Mouse (Mus musculus): Measurements from ENCODE around the gene Scrn2. TPM values are rescaled to one million over a fixed set of nuclear protein-coding genes. Genes with fewer than 3 reads are reported as not detected.

The Scrn2 gene
- total and polyA plus RNA-seq, 3 experiments: 14.8 to 26.7 TPM; not detected in 1

DNA sequence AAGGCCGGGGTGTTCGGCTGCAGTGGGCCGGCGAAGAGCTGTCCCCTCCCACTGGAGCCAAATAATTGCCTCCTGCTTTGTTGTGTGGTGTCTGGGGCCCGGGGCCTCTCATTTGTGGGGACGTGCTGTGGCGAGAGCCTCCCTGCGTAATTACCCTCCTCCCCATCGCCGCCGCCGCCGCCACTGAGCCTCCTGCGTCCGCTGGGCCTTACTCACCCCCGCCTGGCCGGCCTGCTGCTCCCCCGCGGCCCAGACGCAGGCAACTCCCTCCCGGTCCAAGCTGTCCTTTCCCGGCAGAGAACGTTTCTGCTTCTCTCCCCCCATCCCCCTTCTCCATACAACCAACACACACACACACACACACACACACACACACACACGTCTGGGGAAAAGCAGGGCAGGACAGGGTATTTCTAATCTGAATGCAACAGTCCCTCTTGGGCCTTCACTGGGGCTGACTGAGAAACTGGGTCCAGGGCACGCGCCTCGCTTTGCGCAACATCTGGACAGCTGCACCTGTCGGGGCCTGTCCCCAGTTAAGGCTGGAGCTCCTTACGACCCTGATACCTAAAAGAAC is 32.3 kb upstream of the Scrn2 start:
- no peak for DNase-seq (ENCODE audit: low read depth, low spot score)
- H3K27ac ChIP-seq (ENCODE audit: control insufficient read depth, low read depth, low read length): no peak overlapping the region
- H3K9ac ChIP-seq (ENCODE audit: control insufficient read depth, low read depth, low read length, poor library complexity, severe bottlenecking): no peak overlapping the region
- peaks cover 0 to 10% of the 10 kb centered on the region in 2 experiments; a peak in 2 of 4 replicates for H3K36me3 ChIP-seq (ENCODE audit: control insufficient read depth in 1 of 2, insufficient read depth in 2 of 2, low read length in 2 of 2)
- no peaks in the 10 kb centered on the region for H3K79me2 ChIP-seq (ENCODE audit: control insufficient read depth, insufficient read depth, low read length, poor library complexity)
- no peaks in the 10 kb centered on the region for H3K9me3 ChIP-seq (replicated peaks; ENCODE audit: insufficient read depth, low read length)
- H3K27me3 ChIP-seq (ENCODE audit: control insufficient read depth in 1 of 2, insufficient read depth in 2 of 2, low read length in 2 of 2): peaks cover 2 to 21% of the 10 kb centered on the region in 2 experiments
- peaks cover 0 to 16% of the 10 kb centered on the region in 2 experiments for H3K4me1 ChIP-seq (ENCODE audit: control insufficient read depth in 1 of 2, insufficient read depth in 2 of 2, low read length in 2 of 2)
- no peak overlapping the region for H3K4me3 ChIP-seq (ENCODE audit: control insufficient read depth in 1 of 2, insufficient read depth in 1 of 2, low read depth in 2 of 2, low read length in 2 of 2)
- no peak for TF ChIP-seq MAX (IDR thresholded peaks at IDR 0.05; ENCODE audit: low read length)
- TF ChIP-seq KAT2A (conservative IDR thresholded peaks at IDR 0.05; ENCODE audit: low read depth, low read length): no peak
- no peak for TF ChIP-seq ELF1 (IDR thresholded peaks at IDR 0.05; ENCODE audit: low read depth, low read length)
- TF ChIP-seq POLR2A (IDR thresholded peaks at IDR 0.05; ENCODE audit: control insufficient read depth in 1 of 2, insufficient read depth in 1 of 2, low read depth in 1 of 2, low read length in 2 of 2, poor library complexity in 1 of 2): no peak
- no peak for TF ChIP-seq RAD21 (IDR thresholded peaks at IDR 0.05; ENCODE audit: low read depth, low read length)
- no peak for TF ChIP-seq HCFC1 (IDR thresholded peaks at IDR 0.05; ENCODE audit: low read depth, low read length)
- TF ChIP-seq UBTF (IDR thresholded peaks at IDR 0.05; ENCODE audit: borderline replicate concordance, insufficient read depth, low read depth, low read length): no peak
- no peak for TF ChIP-seq TAL1 (IDR thresholded peaks at IDR 0.05; ENCODE audit: low read length)
- TF ChIP-seq TBP (IDR thresholded peaks at IDR 0.05; ENCODE audit: low read depth, low read length): no peak
- no peak for TF ChIP-seq JUND (IDR thresholded peaks at IDR 0.05; ENCODE audit: low read depth, low read length)
- no peak for TF ChIP-seq USF2 (IDR thresholded peaks at IDR 0.05; ENCODE audit: borderline replicate concordance in 1 of 2, insufficient read depth in 1 of 2, low read depth in 1 of 2, low read length in 2 of 2)

DNA sequence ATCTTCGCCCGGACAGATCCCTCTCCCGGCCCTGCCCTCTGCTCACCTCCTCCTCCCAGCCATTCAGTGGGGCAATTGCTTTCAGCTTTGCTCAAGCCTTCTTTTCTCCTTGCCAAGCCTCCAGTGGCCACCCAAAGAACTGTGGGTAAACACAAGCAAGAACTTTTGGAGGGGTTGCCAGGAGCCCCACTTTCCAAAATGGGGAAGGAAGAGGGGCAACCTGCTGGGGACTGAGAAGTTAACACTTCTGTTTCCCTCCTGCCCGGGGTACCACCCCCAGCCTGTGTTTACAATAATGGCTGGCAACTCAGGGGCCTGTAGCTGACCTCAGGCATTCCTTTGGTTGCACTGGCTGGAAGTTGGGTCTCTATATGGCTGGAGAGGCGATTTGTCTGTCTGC is 26.6 kb upstream of the Scrn2 start:
- DNase-seq (ENCODE audit: low read depth, low spot score): no peak
- H3K27me3 ChIP-seq (ENCODE audit: control insufficient read depth in 1 of 2, insufficient read depth in 2 of 2, low read length in 2 of 2): peaks cover 0 to 19% of the 10 kb centered on the region in 2 experiments

DNA sequence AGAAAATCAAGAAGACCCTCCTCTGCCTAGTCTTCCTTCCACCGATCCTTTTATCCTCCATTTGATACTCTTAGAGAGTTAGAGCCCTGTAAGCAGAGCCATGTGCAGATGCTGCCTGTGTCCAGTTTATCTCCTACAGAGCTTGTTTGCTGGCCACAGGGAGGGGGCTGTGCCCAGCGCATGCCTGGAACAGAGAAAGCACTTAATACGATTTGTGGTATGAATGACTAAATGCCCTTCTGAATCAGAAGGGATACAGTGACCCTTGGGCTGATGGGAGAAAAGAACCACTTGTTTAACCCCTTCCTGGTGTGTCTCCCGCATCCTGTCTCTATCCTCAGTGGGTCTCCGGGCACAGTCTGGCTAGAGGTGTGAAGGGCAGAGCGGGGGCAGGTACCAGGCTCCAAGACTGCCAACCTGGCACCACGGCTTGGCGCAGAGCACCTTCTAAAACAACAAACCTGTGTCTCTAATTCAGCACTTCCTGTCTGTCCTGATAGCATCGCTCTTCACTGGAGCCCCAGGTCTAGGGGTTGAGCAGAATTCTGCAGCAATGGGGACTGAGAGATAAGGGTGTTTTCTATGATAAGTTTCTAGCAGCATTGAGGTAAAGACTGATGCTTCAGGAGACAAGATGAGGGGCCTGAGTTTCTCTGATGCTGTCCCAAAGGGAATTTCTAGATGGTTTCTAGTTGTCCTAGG is 22.5 kb upstream of the Scrn2 start:
- H3K9me3 ChIP-seq (replicated peaks; ENCODE audit: insufficient read depth, low read length): no peaks in the 10 kb centered on the region
- H3K79me2 ChIP-seq (ENCODE audit: control insufficient read depth, insufficient read depth, low read length, poor library complexity): no peaks in the 10 kb centered on the region
- DNase-seq (ENCODE audit: low read depth, low spot score): peak; percentile 44
- H3K27ac ChIP-seq (ENCODE audit: control insufficient read depth, low read depth, low read length): no peak overlapping the region
- H3K4me3 ChIP-seq (ENCODE audit: control insufficient read depth in 1 of 2, insufficient read depth in 1 of 2, low read depth in 2 of 2, low read length in 2 of 2): no peak overlapping the region
- peaks cover 4 to 7% of the 10 kb centered on the region in 2 experiments; a peak in 3 of 4 replicates for H3K27me3 ChIP-seq (ENCODE audit: control insufficient read depth in 1 of 2, insufficient read depth in 2 of 2, low read length in 2 of 2)
- no peak for TF ChIP-seq CTCF (IDR thresholded peaks at IDR 0.05 in 2 of 3, conservative IDR thresholded peaks at IDR 0.05 in 1 of 3; ENCODE audit: control insufficient read depth in 1 of 3, insufficient read depth in 1 of 3, low read depth in 2 of 3, low read length in 3 of 3, poor library complexity in 1 of 3, severe bottlenecking in 1 of 3)
- no peak for TF ChIP-seq CHD2 (IDR thresholded peaks at IDR 0.05; ENCODE audit: low read length)
- no peak for TF ChIP-seq USF2 (IDR thresholded peaks at IDR 0.05; ENCODE audit: borderline replicate concordance in 1 of 2, insufficient read depth in 1 of 2, low read depth in 1 of 2, low read length in 2 of 2)
- no peak for TF ChIP-seq MYB (IDR thresholded peaks at IDR 0.05; ENCODE audit: low read depth, low read length)
- TF ChIP-seq EP300 (IDR thresholded peaks at IDR 0.05; ENCODE audit: low read depth in 1 of 2, low read length in 2 of 2): peak in 1 of 2 experiments; percentile 59; a peak in 2 of 4 replicates
- TF ChIP-seq GABPA (IDR thresholded peaks at IDR 0.05; ENCODE audit: low read depth, low read length): no peak
- peak; percentile 87 for TF ChIP-seq GATA1 (IDR thresholded peaks at IDR 0.05; ENCODE audit: low read depth, low read length)
- TF ChIP-seq MAX (IDR thresholded peaks at IDR 0.05; ENCODE audit: low read length): no peak
- no peak for TF ChIP-seq ZNF384 (IDR thresholded peaks at IDR 0.05; ENCODE audit: low read depth, low read length)
- TF ChIP-seq TCF12 (IDR thresholded peaks at IDR 0.05; ENCODE audit: low read depth, low read length): peak; percentile 57
- TF ChIP-seq RCOR1 (IDR thresholded peaks at IDR 0.05; ENCODE audit: low read depth, low read length): peak; percentile 76
- TF ChIP-seq RAD21 (IDR thresholded peaks at IDR 0.05; ENCODE audit: low read depth, low read length): no peak
- H3K9ac ChIP-seq (ENCODE audit: control insufficient read depth, low read depth, low read length, poor library complexity, severe bottlenecking): no peak overlapping the region
- peaks cover 0 to 25% of the 10 kb centered on the region in 2 experiments; a peak in 2 of 4 replicates for H3K36me3 ChIP-seq (ENCODE audit: control insufficient read depth in 1 of 2, insufficient read depth in 2 of 2, low read length in 2 of 2)
- peaks cover 15 to 28% of the 10 kb centered on the region in 2 experiments for H3K4me1 ChIP-seq (ENCODE audit: control insufficient read depth in 1 of 2, insufficient read depth in 2 of 2, low read length in 2 of 2)

More for the DNA sequence above, 26.6 kb upstream of the Scrn2 start:
- Histone ChIP-seq H3K9me3 (replicated peaks; ENCODE audit: insufficient read depth, low read length) (no peaks in the 10 kb centered on the region), H3K27ac (ENCODE audit: control insufficient read depth, low read depth, low read length) (no peak overlapping the region), H3K36me3 (ENCODE audit: control insufficient read depth in 1 of 2, insufficient read depth in 2 of 2, low read length in 2 of 2) (peaks cover 0 to 12% of the 10 kb centered on the region in 2 experiments; a peak in 2 of 4 replicates), H3K4me3 (ENCODE audit: control insufficient read depth in 1 of 2, insufficient read depth in 1 of 2, low read depth in 2 of 2, low read length in 2 of 2) (no peak overlapping the region), H3K79me2 (ENCODE audit: control insufficient read depth, insufficient read depth, low read length, poor library complexity) (no peaks in the 10 kb centered on the region), H3K4me1 (ENCODE audit: control insufficient read depth in 1 of 2, insufficient read depth in 2 of 2, low read length in 2 of 2) (peaks cover 9 to 19% of the 10 kb centered on the region in 2 experiments), H3K9ac (ENCODE audit: control insufficient read depth, low read depth, low read length, poor library complexity, severe bottlenecking) (no peak overlapping the region)
- no peak for TF ChIP-seq SMC3 (IDR thresholded peaks at IDR 0.05; ENCODE audit: low read depth, low read length)
- TF ChIP-seq ZKSCAN1 (IDR thresholded peaks at IDR 0.05; ENCODE audit: low read depth, low read length): no peak
- TF ChIP-seq ELF1 (IDR thresholded peaks at IDR 0.05; ENCODE audit: low read depth, low read length): no peak
- TF ChIP-seq HCFC1 (IDR thresholded peaks at IDR 0.05; ENCODE audit: low read depth, low read length): no peak

Measured in MEL (cell line).